Mouse (Mus musculus): ENCODE results near the gene Polr2h. TPM values are rescaled to one million over a fixed set of nuclear protein-coding genes. Genes with fewer than 3 reads are reported as not detected.

Polr2h gene
- total and polyA plus RNA-seq, 3 experiments: 117 to 183 (median 157) TPM

DNA sequence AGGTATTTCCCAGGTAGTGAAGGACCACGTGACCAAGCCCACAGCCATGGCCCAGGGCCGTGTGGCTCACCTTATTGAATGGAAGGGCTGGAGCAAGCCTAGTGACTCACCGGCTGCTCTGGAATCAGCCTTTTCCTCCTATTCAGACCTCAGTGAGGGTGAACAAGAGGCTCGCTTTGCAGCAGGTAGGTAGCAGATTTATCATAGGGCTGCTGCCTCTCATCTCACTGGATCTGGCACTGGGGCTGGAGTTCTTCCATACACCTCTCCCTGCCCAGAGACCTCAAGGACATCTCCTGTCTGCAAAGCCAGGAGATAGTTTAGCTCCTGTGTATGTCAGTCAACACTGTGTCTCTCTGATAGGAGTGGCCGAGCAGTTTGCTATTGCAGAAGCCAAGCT is 18.2 kb upstream of the Polr2h start:
- Histone ChIP-seq H3K79me2 (replicated peaks; ENCODE audit: control insufficient read depth, extremely low read depth, insufficient read depth, poor library complexity, severe bottlenecking) (no peaks in the 10 kb centered on the region), H3K27ac (ENCODE audit: insufficient read depth, low read depth) (no peak overlapping the region), H3K4me1 (ENCODE audit: control insufficient read depth in 1 of 2, insufficient read depth in 2 of 2) (peaks cover 13 to 48% of the 10 kb centered on the region in 2 experiments), H3K4me2 (ENCODE audit: insufficient read depth, low read depth, poor library complexity, severe bottlenecking) (no peak overlapping the region), H3K4me3 (replicated peaks in 1 of 3; ENCODE audit: low read depth in 2 of 3, low read length in 2 of 3, poor library complexity in 1 of 3) (no peak overlapping the region), H3K36me3 (replicated peaks in 1 of 2; ENCODE audit: control insufficient read depth in 1 of 2, insufficient read depth in 1 of 2, low read length in 1 of 2) (peaks cover 0 to 28% of the 10 kb centered on the region in 2 experiments), H3K27me3 (replicated peaks) (no peaks in the 10 kb centered on the region), H3K9ac (ENCODE audit: insufficient read depth, low read depth) (no peak overlapping the region), H3K9me3 (replicated peaks; ENCODE audit: low read length) (no peaks in the 10 kb centered on the region)
- dilution Hi-C loops (cut with MboI; ENCODE audit: extremely low pct_ligation_motif_present, extremely low pct_unique_long_range_greater_than_20kb, low sequenced_read_pairs) (no loop called here), in situ Hi-C loops (cut with MboI; ENCODE audit: low pct_ligation_motif_present, low pct_unique_long_range_greater_than_20kb, low sequenced_read_pairs) (no loop called here)
- no peak for DNase-seq (ENCODE audit: extremely low read depth)
- no peak for TF ChIP-seq E2F4 (IDR thresholded peaks at IDR 0.05; ENCODE audit: insufficient replicate concordance, low read depth, low read length)
- no peak for TF ChIP-seq RCOR1 (conservative IDR thresholded peaks at IDR 0.05; ENCODE audit: low read depth, low read length)
- TF ChIP-seq POLR2AphosphoS2 (IDR thresholded peaks at IDR 0.05; ENCODE audit: low read depth, low read length): no peak
- TF ChIP-seq IRF4 (IDR thresholded peaks at IDR 0.05; ENCODE audit: low read depth, low read length): no peak
- no peak for TF ChIP-seq NRF1 (IDR thresholded peaks at IDR 0.05; ENCODE audit: low read depth, low read length)
- TF ChIP-seq POLR2A (IDR thresholded peaks at IDR 0.05; ENCODE audit: low read depth, low read length): no peak
- TF ChIP-seq MEF2A (IDR thresholded peaks at IDR 0.05; ENCODE audit: borderline replicate concordance, low read depth, low read length): no peak
- no peak for TF ChIP-seq CTCF (conservative IDR thresholded peaks at IDR 0.05 in 1 of 2, IDR thresholded peaks at IDR 0.05 in 1 of 2; ENCODE audit: low read depth in 2 of 2, low read length in 2 of 2)
- TF ChIP-seq ZC3H11A (IDR thresholded peaks at IDR 0.05; ENCODE audit: low read depth, low read length): no peak
- no peak for TF ChIP-seq NELFE (IDR thresholded peaks at IDR 0.05; ENCODE audit: low read depth, low read length)
- TF ChIP-seq MXI1 (IDR thresholded peaks at IDR 0.05; ENCODE audit: low read depth, low read length): no peak
- no peak for TF ChIP-seq RAD21 (IDR thresholded peaks at IDR 0.05; ENCODE audit: low read depth, low read length)
- TF ChIP-seq KAT2A (IDR thresholded peaks at IDR 0.05; ENCODE audit: insufficient replicate concordance, low read length): no peak

DNA sequence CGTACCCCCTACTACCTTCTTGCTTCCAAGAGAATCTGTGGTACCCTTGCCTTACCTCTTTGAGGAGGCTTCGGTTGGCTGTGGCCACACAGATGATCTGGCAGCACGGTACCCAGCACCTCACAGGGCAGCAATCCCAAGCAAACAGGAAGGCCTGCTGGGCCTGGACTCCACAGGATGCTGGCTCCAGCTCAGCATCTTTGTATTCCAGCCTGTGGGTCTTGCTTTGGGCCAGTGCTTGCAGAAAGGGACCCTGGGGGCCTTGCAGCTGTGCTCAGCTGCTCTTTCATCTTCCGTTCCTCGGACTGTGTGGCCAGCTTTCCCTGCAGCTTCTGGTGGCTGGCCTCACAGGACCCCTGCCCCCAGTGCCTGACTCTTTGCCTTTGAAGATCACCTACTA is 17.4 kb upstream of the Polr2h start:
- no peak overlapping the region for H3K4me3 ChIP-seq (replicated peaks in 1 of 3; ENCODE audit: low read depth in 2 of 3, low read length in 2 of 3, poor library complexity in 1 of 3)
- H3K79me2 ChIP-seq (replicated peaks; ENCODE audit: control insufficient read depth, extremely low read depth, insufficient read depth, poor library complexity, severe bottlenecking): no peaks in the 10 kb centered on the region
- no peak for TF ChIP-seq ELF1 (IDR thresholded peaks at IDR 0.05; ENCODE audit: low read depth, low read length)
- TF ChIP-seq BHLHE40 (IDR thresholded peaks at IDR 0.05; ENCODE audit: low read depth, low read length): no peak
- TF ChIP-seq GABPA (IDR thresholded peaks at IDR 0.05; ENCODE audit: insufficient replicate concordance, low read depth, low read length): no peak
- TF ChIP-seq TCF12 (IDR thresholded peaks at IDR 0.05; ENCODE audit: low read depth, low read length): no peak
- no peak for TF ChIP-seq POLR2AphosphoS2 (IDR thresholded peaks at IDR 0.05; ENCODE audit: low read depth, low read length)
- no peak for TF ChIP-seq JUND (conservative IDR thresholded peaks at IDR 0.05; ENCODE audit: low read depth, low read length)
- TF ChIP-seq TBP (conservative IDR thresholded peaks at IDR 0.05; ENCODE audit: low read depth, low read length): no peak
- no peak for TF ChIP-seq RAD21 (IDR thresholded peaks at IDR 0.05; ENCODE audit: low read depth, low read length)
- TF ChIP-seq IRF4 (IDR thresholded peaks at IDR 0.05; ENCODE audit: low read depth, low read length): no peak
- TF ChIP-seq KAT2A (IDR thresholded peaks at IDR 0.05; ENCODE audit: insufficient replicate concordance, low read length): no peak
- no peak for TF ChIP-seq ZC3H11A (IDR thresholded peaks at IDR 0.05; ENCODE audit: low read depth, low read length)
- no peak for TF ChIP-seq MEF2A (IDR thresholded peaks at IDR 0.05; ENCODE audit: borderline replicate concordance, low read depth, low read length)
- TF ChIP-seq CHD1 (IDR thresholded peaks at IDR 0.05; ENCODE audit: low read depth, low read length): no peak
- no peak for TF ChIP-seq CTCF (conservative IDR thresholded peaks at IDR 0.05 in 1 of 2, IDR thresholded peaks at IDR 0.05 in 1 of 2; ENCODE audit: low read depth in 2 of 2, low read length in 2 of 2)
- no peak for TF ChIP-seq USF2 (conservative IDR thresholded peaks at IDR 0.05; ENCODE audit: low read depth, low read length)
- no peak for TF ChIP-seq RCOR1 (conservative IDR thresholded peaks at IDR 0.05; ENCODE audit: low read depth, low read length)
- peaks cover 13 to 40% of the 10 kb centered on the region in 2 experiments for H3K4me1 ChIP-seq (ENCODE audit: control insufficient read depth in 1 of 2, insufficient read depth in 2 of 2)
- no peak overlapping the region for H3K9ac ChIP-seq (ENCODE audit: insufficient read depth, low read depth)
- dilution Hi-C loops (cut with MboI; ENCODE audit: extremely low pct_ligation_motif_present, extremely low pct_unique_long_range_greater_than_20kb, low sequenced_read_pairs): no loop called here
- no peaks in the 10 kb centered on the region for H3K27me3 ChIP-seq (replicated peaks)
- H3K9me3 ChIP-seq (replicated peaks; ENCODE audit: low read length): no peaks in the 10 kb centered on the region
- H3K27ac ChIP-seq (ENCODE audit: insufficient read depth, low read depth): no peak overlapping the region
- no peak overlapping the region for H3K4me2 ChIP-seq (ENCODE audit: insufficient read depth, low read depth, poor library complexity, severe bottlenecking)
- peaks cover 0 to 28% of the 10 kb centered on the region in 2 experiments for H3K36me3 ChIP-seq (replicated peaks in 1 of 2; ENCODE audit: control insufficient read depth in 1 of 2, insufficient read depth in 1 of 2, low read length in 1 of 2)
- DNase-seq (ENCODE audit: extremely low read depth): no peak
- in situ Hi-C loops (cut with MboI; ENCODE audit: low pct_ligation_motif_present, low pct_unique_long_range_greater_than_20kb, low sequenced_read_pairs): no loop called here
